Mouse (Mus musculus) CD4-positive helper T cell, adult 2 months (primary cell): ENCODE measurements around the gene Ankib1.
"Not testable (repeated sequence)": the region's sequence is repeated elsewhere in the genome, so short reads cannot be mapped to it uniquely, and the experiment has no call there.

Source experiments
- DNase-seq: peaks from one replicate; pipeline ENCODE4 v3.0.0-alpha.2; 2012; ENCODE audit warnings: low read depth, missing footprints, low spot score

Ankib1 gene

GRCm38 (mm10) chr5:3725491-3725890 lies 77.2 kb downstream of the Ankib1 start:
- no peak for DNase-seq

DNA sequence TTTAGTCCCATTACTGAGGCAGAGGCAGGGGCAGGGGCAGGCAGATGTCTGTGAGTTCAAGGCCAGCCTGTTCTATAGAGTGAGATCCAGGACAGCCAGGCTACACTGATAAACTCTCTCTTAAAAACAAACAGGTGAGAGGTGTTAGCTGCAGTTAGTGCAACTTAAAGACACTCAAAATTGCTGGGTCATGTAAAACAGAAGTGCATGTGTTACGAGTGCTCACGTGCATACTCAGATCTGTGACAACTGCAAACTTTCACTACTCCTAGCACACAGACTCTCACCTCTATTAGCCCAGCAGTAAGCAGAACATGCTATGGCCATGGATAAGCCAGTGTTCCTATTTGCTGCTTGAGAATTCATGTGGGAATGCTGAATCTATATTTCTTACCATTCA lies 79.3 kb downstream of the Ankib1 start:
- no peak for DNase-seq

DNA sequence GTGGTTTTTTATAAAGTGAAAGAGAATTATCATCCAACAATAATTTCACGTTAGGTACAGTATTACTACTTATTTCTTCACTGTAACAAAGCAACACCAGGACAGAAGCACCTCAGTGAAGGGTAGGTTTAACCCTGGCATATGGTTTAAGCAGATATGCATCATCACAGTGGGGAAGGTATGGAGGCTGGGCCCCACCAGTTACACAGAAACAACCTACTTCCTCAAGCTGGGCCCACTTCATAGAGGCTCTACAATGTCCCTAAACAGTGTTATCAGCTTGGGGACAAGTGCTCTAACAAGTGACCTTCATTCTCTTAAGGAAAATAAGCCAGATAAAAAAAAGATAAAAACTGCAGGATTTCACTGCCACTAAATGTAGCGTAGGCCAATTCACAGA lies 79.9 kb downstream of the Ankib1 start:
- no peak for DNase-seq

GRCm38 (mm10) chr5:3719371-3719770 lies 83.4 kb downstream of the Ankib1 start:
- DNase-seq: no peak

DNA sequence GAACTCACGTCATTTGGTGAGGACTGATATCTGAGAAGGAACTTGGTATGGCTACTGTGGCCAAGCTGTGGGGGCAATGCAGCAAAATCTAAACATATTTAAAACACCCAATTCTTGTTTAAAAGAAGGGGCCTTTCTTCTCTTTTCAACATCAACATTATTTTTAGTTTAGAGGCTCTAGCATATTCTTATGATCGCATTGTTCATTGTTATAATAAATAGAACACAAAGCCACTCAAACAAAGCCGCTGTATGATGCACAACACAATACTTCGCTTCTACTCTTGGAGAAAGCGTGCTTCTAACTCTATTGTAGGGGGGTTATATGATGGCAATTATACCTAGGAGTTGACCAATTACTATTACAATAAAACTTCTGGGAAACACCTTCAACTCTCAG lies 86.9 kb downstream of the Ankib1 start:
- no peak for DNase-seq

DNA sequence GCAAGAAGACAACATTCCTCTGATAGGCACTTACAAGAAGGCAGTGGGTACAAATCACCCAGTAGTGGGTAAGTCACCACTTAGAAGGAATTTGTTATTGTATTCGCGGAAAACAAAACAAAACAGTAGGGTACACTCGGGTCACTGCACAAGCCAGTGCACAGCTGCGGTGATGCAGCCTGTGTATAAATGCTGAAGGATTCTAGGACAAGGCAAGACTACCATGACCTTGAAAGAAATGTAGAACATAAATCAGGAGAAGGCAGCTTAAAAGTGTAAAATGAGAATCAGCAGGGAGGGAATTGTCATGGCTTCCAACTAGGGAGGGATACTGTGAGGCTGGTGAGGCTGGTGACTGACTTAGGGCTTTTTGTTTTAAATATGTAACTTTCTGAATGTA lies 100.5 kb downstream of the Ankib1 start:
- DNase-seq: no peak

- DNase-seq: no peak
These were observed 102.7 kb downstream of the Ankib1 start for GRCm38 (mm10) chr5:3700025-3700424.

DNA sequence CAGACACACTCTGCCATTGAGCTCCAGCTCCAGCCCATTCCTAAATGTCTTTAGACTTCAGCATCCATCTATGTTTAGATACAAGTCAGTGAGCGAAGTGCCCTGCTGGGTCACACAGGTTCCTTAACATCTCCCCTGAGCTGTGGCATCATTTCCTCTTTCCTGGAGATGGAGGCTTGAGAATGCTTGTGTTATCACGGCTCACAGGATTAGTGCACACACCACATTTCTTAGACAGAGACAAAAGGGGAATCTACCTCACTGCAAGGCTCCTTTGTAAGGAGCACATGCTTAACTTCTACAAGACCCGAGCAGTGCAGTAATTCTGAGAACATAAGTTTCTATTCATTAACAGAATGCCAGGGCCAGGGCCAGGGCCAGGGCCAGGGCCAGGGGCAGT lies 106.7 kb downstream of the Ankib1 start:
- DNase-seq: no peak

- no peak for DNase-seq
These were observed 107.5 kb downstream of the Ankib1 start for GRCm38 (mm10) chr5:3695191-3695590.

GRCm38 (mm10) chr5:3692956-3693355 lies 109.8 kb downstream of the Ankib1 start:
- DNase-seq: no peak

DNA sequence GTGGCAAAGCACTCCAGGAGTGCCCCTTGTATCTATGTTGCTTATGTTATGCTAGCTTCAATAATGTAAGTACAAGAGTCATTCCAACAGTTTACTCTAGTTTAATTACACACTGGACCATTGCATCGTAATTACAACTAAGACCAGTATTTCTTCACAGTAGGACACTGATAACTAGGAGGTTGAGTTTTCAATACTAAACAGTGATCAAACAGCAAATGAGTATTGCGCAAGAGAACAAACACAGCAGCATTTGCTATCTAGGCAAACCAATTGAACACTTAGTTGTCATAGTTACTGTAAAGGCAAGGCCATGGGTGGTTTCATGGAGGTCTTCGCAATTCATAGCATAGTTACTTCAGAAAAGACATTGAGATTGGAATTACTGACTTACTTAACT lies 111.4 kb downstream of the Ankib1 start:
- no peak for DNase-seq

DNA sequence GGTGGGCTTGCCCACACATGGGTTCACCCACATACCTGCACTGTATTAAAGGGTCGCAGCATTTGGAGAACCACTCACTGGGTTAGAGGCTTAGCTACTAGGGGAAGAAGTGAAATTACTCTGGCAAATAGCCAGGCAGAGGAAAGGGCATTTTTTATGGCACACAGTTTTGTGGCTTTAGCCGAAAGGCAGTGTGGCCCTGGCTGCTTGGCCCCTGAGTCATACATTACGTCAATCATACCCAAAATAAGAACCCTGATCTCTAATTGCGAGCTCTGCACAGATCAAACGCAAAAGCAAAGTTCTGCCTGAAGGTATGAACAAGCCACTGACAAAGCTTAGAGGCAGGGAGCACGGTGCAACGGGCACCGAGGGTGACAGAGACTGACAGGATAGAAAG lies 114.4 kb downstream of the Ankib1 start:
- DNase-seq: no peak

- DNase-seq: peak; percentile 61
These were observed 132.7 kb downstream of the Ankib1 start for GRCm38 (mm10) chr5:3669938-3670554.

DNA sequence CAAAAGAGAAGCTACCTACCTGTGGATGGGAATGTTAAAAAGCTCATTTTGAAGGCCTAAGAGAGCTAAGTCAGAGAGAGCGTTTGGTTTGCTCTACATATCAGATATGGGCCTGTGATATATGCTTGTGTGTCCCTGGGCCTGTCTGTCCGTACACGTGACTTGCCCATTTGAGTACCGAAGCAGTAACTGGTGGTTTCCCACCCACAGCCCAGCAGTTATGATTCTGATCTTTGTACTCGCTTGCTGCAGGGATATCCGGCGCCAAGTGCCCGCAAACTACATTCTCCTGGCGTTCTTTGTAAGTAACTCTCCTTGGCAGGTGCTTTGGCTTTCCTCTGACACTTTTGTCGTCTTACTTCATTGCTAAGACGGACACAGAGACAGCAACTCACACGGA lies 136.1 kb downstream of the Ankib1 start:
- DNase-seq: peak; percentile 59

DNA sequence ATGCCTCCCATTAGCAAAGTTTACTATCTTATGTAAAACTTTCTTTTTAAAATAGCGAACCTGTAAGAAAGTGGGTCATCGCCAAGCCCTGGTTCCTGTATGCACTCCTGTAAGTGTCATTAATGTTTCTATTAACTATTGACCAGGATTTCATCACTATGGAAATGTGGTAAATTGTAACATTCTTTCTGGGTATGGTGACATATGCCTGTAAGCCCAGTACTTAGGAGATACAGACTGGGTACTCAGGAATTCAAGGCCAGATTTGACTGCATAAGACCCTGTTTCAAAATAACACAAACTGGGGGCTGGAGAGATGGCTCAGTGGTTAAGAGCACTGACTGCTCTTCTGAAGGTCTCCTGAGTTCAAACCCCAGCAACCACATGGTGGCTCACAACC lies 137.5 kb downstream of the Ankib1 start:
- no peak for DNase-seq

DNA sequence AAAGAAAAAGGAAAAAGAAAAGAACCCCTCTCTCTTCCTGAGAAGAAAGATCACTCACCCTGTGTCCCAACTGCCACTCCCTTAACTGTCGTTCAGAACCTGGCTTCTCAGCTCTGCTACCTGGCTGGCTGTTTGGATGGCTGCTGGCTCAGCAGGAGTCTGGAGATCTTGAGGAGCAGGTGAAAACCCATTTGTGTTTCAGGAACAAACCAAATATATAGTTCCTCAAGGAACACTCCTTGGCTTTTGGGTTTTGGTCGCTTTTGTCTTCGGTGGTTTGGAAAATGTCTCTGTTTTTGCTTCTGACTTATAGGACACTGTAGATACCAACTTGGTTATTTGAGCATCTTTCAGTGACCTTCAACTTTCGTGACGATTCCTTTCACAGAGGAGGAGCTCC lies 145.6 kb downstream of the Ankib1 start, which contains the start of gene Gatad1:
Gene Gatad1, minus strand, starts transcription at position 101 of the 400 bp plus-strand sequence.
- DNase-seq: no peak

DNA sequence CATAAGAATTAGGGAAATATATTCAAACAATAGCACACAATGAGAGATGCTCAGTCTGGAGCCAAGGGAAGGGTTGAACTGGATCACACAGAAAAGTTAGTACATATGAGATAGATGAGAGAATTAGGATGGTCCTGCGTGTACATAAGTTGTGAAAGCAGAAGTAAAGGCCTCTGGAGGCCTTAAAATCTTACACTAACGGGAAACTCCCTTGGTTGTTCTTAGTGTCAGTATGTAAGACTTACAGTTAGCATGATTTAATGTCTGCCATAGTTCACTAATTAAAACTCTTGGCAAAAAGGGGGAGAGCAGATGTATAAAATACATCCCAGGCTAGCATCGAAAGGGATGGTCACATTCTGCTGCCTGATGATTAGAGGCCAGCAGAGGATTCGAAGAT lies 148.9 kb downstream of the Ankib1 start:
- no peak for DNase-seq

DNA sequence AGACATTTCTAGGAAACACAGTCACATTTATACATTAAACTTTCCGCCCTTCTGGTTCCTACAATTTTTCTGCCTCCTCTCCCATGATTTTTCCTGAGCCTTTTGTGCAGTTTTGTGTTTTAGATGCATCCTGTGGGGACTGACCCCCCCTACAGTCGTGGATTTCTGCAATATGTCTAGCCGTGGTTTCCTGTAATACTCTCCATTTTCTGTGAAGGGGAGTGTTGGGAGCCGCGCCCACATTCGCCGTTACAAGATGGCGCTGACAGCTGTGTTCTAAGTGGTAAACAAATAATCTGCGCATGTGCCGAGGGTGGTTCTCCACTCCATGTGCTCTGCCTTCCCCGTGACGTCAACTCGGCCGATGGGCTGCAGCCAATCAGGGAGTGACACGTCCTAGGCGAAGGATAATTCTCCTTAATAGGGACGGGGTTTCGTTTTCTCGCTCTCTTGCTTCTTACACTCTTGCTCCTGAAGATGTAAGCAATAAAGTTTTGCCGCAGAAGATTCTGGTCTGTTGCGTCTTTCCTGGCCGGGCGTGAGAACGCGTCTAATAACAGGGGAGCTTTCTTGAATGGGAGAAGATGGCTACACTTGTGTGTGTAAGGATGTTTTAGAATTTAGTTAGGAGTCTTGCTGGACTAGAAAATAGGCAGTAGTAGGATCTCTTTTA lies 149.7 kb downstream of the Ankib1 start:
- not testable (repeated sequence) for DNase-seq

DNA sequence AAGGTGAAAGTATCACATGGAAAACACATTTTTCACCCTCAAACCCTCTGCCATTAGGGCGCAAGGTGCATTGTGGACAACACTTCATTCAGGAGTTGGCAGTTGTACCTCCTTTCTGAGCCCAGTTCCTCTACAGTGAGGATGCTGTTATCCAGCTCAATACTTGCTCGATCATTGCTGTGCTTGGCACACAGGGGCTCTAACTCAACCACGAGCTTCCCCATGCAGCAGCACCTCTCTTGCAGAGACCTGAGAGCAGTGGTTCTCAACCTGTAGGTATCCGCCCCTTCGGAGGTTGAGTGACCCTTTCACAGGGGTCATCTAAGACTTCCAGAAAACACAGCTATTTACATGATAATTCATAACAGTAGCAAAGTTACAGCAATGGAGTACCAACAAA lies 151.1 kb downstream of the Ankib1 start:
- no peak for DNase-seq

DNA sequence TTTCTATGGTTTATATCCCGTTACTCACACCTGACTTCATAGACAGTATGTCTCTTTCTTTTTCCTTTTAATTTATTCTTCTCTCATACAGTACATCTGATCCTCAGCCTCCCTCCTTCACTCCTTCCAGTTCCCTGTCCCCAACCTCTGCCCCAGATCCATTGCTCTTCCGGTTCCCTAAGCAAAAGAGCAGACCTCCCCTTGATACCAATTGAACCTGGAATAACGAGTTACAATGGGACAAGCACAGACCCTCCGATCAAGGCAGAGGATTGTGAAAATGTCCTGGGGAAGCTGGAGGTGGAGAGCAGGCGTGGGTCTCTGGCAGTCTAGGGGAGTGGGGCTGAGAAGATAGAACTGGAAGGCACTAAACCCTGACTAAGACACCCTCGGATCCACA lies 151.8 kb downstream of the Ankib1 start, which contains the start of gene Tmbim7:
Gene Tmbim7, plus strand, starts transcription at position 301 of the 400 bp plus-strand sequence.
- no peak for DNase-seq

DNA sequence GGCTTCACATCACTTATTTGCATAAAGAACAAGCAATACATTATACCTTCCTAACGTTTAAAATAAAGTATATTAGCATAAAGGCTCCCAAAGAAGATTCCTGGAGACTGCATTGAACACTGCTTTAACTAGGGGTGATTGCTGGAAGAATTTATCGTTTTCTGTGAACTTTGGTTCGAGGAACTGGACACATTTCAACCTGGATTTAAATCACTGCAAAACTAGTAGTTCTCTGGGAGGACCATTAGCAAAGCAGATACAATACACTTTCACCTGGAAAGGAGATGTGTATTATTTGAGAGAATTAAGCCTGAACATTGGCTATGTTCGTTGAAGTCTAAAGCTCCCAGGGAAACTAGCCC lies 153.9 kb downstream of the Ankib1 start:
- no peak for DNase-seq

GRCm38 (mm10) chr5:3648206-3648848 lies 154.4 kb downstream of the Ankib1 start:
- DNase-seq: peak; percentile 11

DNA sequence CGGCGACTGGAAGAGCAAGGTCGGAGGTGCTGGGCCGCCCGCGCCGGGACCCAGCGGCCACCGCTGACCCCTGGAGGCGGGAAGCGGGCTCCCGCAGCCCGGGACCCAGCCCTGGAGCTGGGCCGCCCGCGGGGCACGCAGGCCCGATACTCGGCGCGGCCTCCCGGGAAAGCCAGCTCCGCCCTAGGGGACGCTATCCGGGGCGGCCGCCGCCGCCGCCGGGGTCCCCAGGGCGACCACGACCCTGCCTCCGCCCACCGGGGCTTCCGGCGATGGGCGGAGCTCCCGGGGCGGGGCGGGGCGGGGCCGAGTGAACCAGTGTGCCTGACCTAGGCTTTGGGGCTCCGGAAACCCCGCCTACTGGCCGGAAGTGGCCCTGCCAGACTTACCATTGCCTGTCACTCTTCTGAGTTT lies 155.0 kb downstream of the Ankib1 start:
- DNase-seq: peak; percentile 92
